Mouse (Mus musculus): ENCODE measurements around the gene Mpz. TPM values are rescaled to one million over a fixed set of nuclear protein-coding genes. Genes with fewer than 3 reads are reported as not detected.

Gene Mpz
- polyA plus RNA-seq, 1 experiment, result 0.11 TPM

- no peaks in the 10 kb centered on the region for H3K27me3 ChIP-seq (ENCODE audit: control insufficient read depth, insufficient read depth, insufficient read length)
Observed at GRCm38 (mm10) chr1:171157965-171158364, 7.5 kb downstream of the Mpz start.

GRCm38 (mm10) chr1:171159485-171159975 lies 9.0 kb downstream of the Mpz start:
- no peak for TF ChIP-seq CEBPB (IDR thresholded peaks at IDR 0.05; ENCODE audit: low read depth)
- no peak for TF ChIP-seq MAX (IDR thresholded peaks at IDR 0.05)
- TF ChIP-seq MYOG (IDR thresholded peaks at IDR 0.05; ENCODE audit: control insufficient read depth, extremely low read depth, insufficient read length), result no peak
- no peak for TF ChIP-seq CTCF (IDR thresholded peaks at IDR 0.05; ENCODE audit: control insufficient read depth, insufficient read depth, insufficient read length)
- no peak for TF ChIP-seq MYOD1 (IDR thresholded peaks at IDR 0.05; ENCODE audit: control insufficient read depth, insufficient read length, low read depth)
- TF ChIP-seq FOSL1 (IDR thresholded peaks at IDR 0.05; ENCODE audit: insufficient read depth, low read length, poor library complexity, severe bottlenecking), result no peak
- no peak for TF ChIP-seq USF1 (IDR thresholded peaks at IDR 0.05; ENCODE audit: low read depth)
- Histone ChIP-seq H3K4me3 (ENCODE audit: insufficient read depth, poor library complexity, severe bottlenecking) (no peak overlapping the region), H3ac (ENCODE audit: control insufficient read depth, insufficient read length, low read depth) (no peak overlapping the region), H3K27me3 (ENCODE audit: control insufficient read depth, insufficient read depth, insufficient read length) (no peaks in the 10 kb centered on the region), H3K79me3 (ENCODE audit: low read depth) (no peaks in the 10 kb centered on the region), H3K36me3 (ENCODE audit: control insufficient read depth, insufficient read depth) (no peaks in the 10 kb centered on the region), H3K79me2 (ENCODE audit: control insufficient read depth, insufficient read depth) (no peaks in the 10 kb centered on the region)

More at GRCm38 (mm10) chr1:171157965-171158364, 7.5 kb downstream of the Mpz start:
- Histone ChIP-seq H3K79me2 (ENCODE audit: control insufficient read depth, insufficient read depth) (no peaks in the 10 kb centered on the region), H3K4me3 (ENCODE audit: insufficient read depth, poor library complexity, severe bottlenecking) (no peak overlapping the region), H3K79me3 (ENCODE audit: low read depth) (no peaks in the 10 kb centered on the region), H3ac (ENCODE audit: control insufficient read depth, insufficient read length, low read depth) (no peak overlapping the region), H3K36me3 (ENCODE audit: control insufficient read depth, insufficient read depth) (no peaks in the 10 kb centered on the region)
- no peak for TF ChIP-seq CEBPB (IDR thresholded peaks at IDR 0.05; ENCODE audit: low read depth)
- no peak for TF ChIP-seq CTCF (IDR thresholded peaks at IDR 0.05; ENCODE audit: control insufficient read depth, insufficient read depth, insufficient read length)
- no peak for TF ChIP-seq MAX (IDR thresholded peaks at IDR 0.05)
- no peak for TF ChIP-seq FOSL1 (IDR thresholded peaks at IDR 0.05; ENCODE audit: insufficient read depth, low read length, poor library complexity, severe bottlenecking)
- TF ChIP-seq MYOD1 (IDR thresholded peaks at IDR 0.05; ENCODE audit: control insufficient read depth, insufficient read length, low read depth), result no peak
- no peak for TF ChIP-seq USF1 (IDR thresholded peaks at IDR 0.05; ENCODE audit: low read depth)
- no peak for TF ChIP-seq MYOG (IDR thresholded peaks at IDR 0.05; ENCODE audit: control insufficient read depth, extremely low read depth, insufficient read length)

- H3K36me3 ChIP-seq (ENCODE audit: control insufficient read depth, insufficient read depth), result no peaks in the 10 kb centered on the region
- no peak for TF ChIP-seq MAX (IDR thresholded peaks at IDR 0.05)
- no peak for TF ChIP-seq CTCF (IDR thresholded peaks at IDR 0.05; ENCODE audit: control insufficient read depth, insufficient read depth, insufficient read length)
- no peak for TF ChIP-seq MYOD1 (IDR thresholded peaks at IDR 0.05; ENCODE audit: control insufficient read depth, insufficient read length, low read depth)
- no peak for TF ChIP-seq FOSL1 (IDR thresholded peaks at IDR 0.05; ENCODE audit: insufficient read depth, low read length, poor library complexity, severe bottlenecking)
- no peak for TF ChIP-seq MYOG (IDR thresholded peaks at IDR 0.05; ENCODE audit: control insufficient read depth, extremely low read depth, insufficient read length)
- TF ChIP-seq USF1 (IDR thresholded peaks at IDR 0.05; ENCODE audit: low read depth), result no peak
- TF ChIP-seq CEBPB (IDR thresholded peaks at IDR 0.05; ENCODE audit: low read depth), result no peak
- H3K4me3 ChIP-seq (ENCODE audit: insufficient read depth, poor library complexity, severe bottlenecking), result no peak overlapping the region
- H3ac ChIP-seq (ENCODE audit: control insufficient read depth, insufficient read length, low read depth), result no peak overlapping the region
- no peaks in the 10 kb centered on the region for H3K79me2 ChIP-seq (ENCODE audit: control insufficient read depth, insufficient read depth)
- no peaks in the 10 kb centered on the region for H3K27me3 ChIP-seq (ENCODE audit: control insufficient read depth, insufficient read depth, insufficient read length)
- H3K79me3 ChIP-seq (ENCODE audit: low read depth), result no peaks in the 10 kb centered on the region
Observed at GRCm38 (mm10) chr1:171162526-171162925, 12.0 kb downstream of the Mpz start.

- Histone ChIP-seq H3K36me3 (ENCODE audit: control insufficient read depth, insufficient read depth) (no peaks in the 10 kb centered on the region), H3K27me3 (ENCODE audit: control insufficient read depth, insufficient read depth, insufficient read length) (no peaks in the 10 kb centered on the region), H3ac (ENCODE audit: control insufficient read depth, insufficient read length, low read depth) (no peak overlapping the region), H3K79me3 (ENCODE audit: low read depth) (no peaks in the 10 kb centered on the region), H3K79me2 (ENCODE audit: control insufficient read depth, insufficient read depth) (no peaks in the 10 kb centered on the region), H3K4me3 (ENCODE audit: insufficient read depth, poor library complexity, severe bottlenecking) (no peak overlapping the region)
- TF ChIP-seq CEBPB (IDR thresholded peaks at IDR 0.05; ENCODE audit: low read depth), result no peak
- no peak for TF ChIP-seq FOSL1 (IDR thresholded peaks at IDR 0.05; ENCODE audit: insufficient read depth, low read length, poor library complexity, severe bottlenecking)
- TF ChIP-seq MYOG (IDR thresholded peaks at IDR 0.05; ENCODE audit: control insufficient read depth, extremely low read depth, insufficient read length), result no peak
- no peak for TF ChIP-seq MYOD1 (IDR thresholded peaks at IDR 0.05; ENCODE audit: control insufficient read depth, insufficient read length, low read depth)
Observed at GRCm38 (mm10) chr1:171164258-171164657, 13.7 kb downstream of the Mpz start.

GRCm38 (mm10) chr1:171165629-171166345 lies 15.3 kb downstream of the Mpz start:
- H3K36me3 ChIP-seq (ENCODE audit: control insufficient read depth, insufficient read depth), result no peaks in the 10 kb centered on the region
- no peak overlapping the region for H3ac ChIP-seq (ENCODE audit: control insufficient read depth, insufficient read length, low read depth)
- no peaks in the 10 kb centered on the region for H3K79me2 ChIP-seq (ENCODE audit: control insufficient read depth, insufficient read depth)
- TF ChIP-seq MAX (IDR thresholded peaks at IDR 0.05) (no peak), CEBPB (IDR thresholded peaks at IDR 0.05; ENCODE audit: low read depth) (no peak), CTCF (IDR thresholded peaks at IDR 0.05; ENCODE audit: control insufficient read depth, insufficient read depth, insufficient read length) (no peak), FOSL1 (IDR thresholded peaks at IDR 0.05; ENCODE audit: insufficient read depth, low read length, poor library complexity, severe bottlenecking) (no peak), MYOD1 (IDR thresholded peaks at IDR 0.05; ENCODE audit: control insufficient read depth, insufficient read length, low read depth) (no peak), USF1 (IDR thresholded peaks at IDR 0.05; ENCODE audit: low read depth) (no peak), MYOG (IDR thresholded peaks at IDR 0.05; ENCODE audit: control insufficient read depth, extremely low read depth, insufficient read length) (no peak)
- H3K79me3 ChIP-seq (ENCODE audit: low read depth), result no peaks in the 10 kb centered on the region
- no peak overlapping the region for H3K4me3 ChIP-seq (ENCODE audit: insufficient read depth, poor library complexity, severe bottlenecking)
- no peaks in the 10 kb centered on the region for H3K27me3 ChIP-seq (ENCODE audit: control insufficient read depth, insufficient read depth, insufficient read length)

All from C2C12 (cell line).